Mouse (Mus musculus): ENCODE measurements around the gene Crim1. TPM values are rescaled to one million over a fixed set of nuclear protein-coding genes. Genes with fewer than 3 reads are reported as not detected.
A peak's percentile ranks its signal among the peaks of the same experiment; 100 is the strongest.

Gene Crim1
- polyA plus RNA-seq, 1 experiment from 2014 or later, result 3.6 TPM

DNA sequence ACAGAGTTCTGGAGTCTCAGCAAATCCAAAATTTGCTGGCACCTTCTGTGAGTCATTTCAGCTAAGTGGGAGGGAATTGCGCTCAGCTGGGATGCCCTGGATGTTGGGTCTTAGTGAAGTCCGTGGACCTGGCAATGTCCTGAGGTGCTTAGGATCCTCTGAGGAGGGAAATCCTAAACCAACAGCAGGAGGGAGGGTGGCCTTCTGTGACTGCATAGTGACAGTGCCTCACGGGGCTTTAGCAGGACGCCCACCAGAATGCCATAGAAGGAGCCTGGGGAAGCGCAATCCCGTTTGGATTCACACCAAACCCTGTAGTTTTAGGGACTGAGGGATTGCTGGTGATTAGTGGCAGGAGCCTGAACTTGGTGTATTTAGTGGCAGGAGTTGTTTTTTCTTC, 17.4 kb downstream of the Crim1 start:
- no peak for ATAC-seq
- Histone ChIP-seq H3K4me1 (ENCODE audit: control insufficient read depth, insufficient read depth, low read length) (no peaks in the 10 kb centered on the region), H3K4me2 (ENCODE audit: low read length) (no peak overlapping the region), H3K4me3 (ENCODE audit: low read depth, low read length) (no peak overlapping the region), H3K9me3 (replicated peaks; ENCODE audit: control insufficient read depth, low read length) (no peaks in the 10 kb centered on the region), H3K36me3 (ENCODE audit: control insufficient read depth, insufficient read depth, low read length) (no peaks in the 10 kb centered on the region), H3K9ac (ENCODE audit: low read length) (no peak overlapping the region), H3K27ac (ENCODE audit: low read depth, low read length) (no peak overlapping the region), H3K27me3 (replicated peaks; ENCODE audit: control insufficient read depth, insufficient read depth, low read length) (no peaks in the 10 kb centered on the region)
- 63% methylated on average over 6 of the region's 6 CpGs for WGBS
- no peak for DNase-seq (ENCODE audit: low spot score)

DNA sequence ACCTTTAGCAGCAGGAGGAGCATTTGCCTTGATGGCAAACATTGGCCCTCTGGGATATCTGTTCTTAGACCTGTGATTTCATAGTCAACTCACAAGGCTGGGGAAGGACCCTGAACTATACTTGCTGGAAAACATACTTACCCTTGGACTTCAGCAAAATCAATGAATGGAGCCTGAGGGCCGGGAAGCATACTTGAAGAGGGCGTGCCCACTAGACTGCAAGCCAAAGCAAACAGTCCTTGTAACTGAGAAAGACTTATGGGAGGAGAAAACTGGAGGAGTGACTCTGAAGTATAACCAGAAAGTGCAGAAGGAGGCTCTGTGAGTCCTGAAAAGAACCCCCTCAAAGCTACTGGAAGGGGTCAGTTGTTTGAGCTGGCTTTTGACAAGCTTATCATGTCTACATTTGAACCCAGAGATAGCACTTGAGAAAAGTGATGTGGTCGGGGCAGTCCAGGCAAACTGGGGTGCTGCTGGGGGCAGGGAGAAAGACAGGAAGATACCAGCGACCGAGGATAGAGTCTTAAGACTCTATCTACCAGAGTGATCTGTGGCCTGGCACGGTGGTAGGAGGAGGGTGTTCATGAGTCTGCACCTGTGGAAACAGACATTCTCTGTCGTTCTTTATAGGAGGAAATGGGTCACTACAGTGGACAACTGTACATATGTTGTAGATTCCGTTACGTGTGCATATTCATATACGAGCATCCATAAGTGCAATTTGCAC, 18.6 kb downstream of the Crim1 start:
- Histone ChIP-seq H3K4me2 (ENCODE audit: low read length) (no peak overlapping the region), H3K9me3 (replicated peaks; ENCODE audit: control insufficient read depth, low read length) (no peaks in the 10 kb centered on the region), H3K4me3 (ENCODE audit: low read depth, low read length) (no peak overlapping the region), H3K4me1 (ENCODE audit: control insufficient read depth, insufficient read depth, low read length) (peaks cover 4% of the 10 kb centered on the region; the same call in 1 of the 2 replicates), H3K9ac (ENCODE audit: low read length) (no peak overlapping the region), H3K27me3 (replicated peaks; ENCODE audit: control insufficient read depth, insufficient read depth, low read length) (no peaks in the 10 kb centered on the region), H3K27ac (ENCODE audit: low read depth, low read length) (no peak overlapping the region), H3K36me3 (ENCODE audit: control insufficient read depth, insufficient read depth, low read length) (no peaks in the 10 kb centered on the region)
- WGBS, result 95% methylated on average over 10 of the region's 10 CpGs
- no peak for ATAC-seq
- no peak for DNase-seq (ENCODE audit: low spot score)

DNA sequence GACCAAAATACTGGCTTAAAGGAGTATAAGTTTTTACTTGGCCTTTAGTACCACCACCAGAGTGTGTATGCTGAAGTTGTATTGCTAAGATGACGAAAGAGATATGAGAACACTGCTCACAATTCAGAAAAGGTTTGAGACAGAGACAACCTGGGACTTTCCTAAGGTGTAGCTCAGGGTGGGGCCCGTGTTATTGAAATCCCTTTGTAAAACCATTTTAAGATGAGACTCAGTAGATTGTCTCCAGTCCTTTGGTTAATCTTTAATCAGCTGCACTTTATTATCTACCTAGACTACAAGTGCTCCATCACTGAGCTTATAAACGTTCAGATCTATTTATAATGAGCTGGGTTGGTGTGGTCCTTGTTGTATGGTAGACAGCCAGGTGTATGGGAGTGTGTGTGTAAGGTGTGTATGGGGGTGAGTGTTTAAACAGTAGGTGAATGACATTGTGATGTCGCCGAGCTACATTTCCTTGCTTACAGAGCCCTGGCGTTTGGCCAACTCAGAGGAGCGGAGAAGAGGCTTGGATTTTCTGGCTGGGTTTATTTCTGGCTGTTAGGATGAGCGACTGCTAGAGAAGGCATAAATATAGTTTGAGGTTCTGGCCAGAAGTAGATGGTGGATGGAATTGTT, 21.1 kb downstream of the Crim1 start:
- H3K4me3 ChIP-seq (ENCODE audit: low read depth, low read length), result no peak overlapping the region
- 76% methylated on average over 8 of the region's 8 CpGs for WGBS
- H3K4me2 ChIP-seq (ENCODE audit: low read length), result no peak overlapping the region
- DNase-seq (ENCODE audit: low spot score) (peak; percentile 33), ATAC-seq (no peak)
- H3K27ac ChIP-seq (ENCODE audit: low read depth, low read length), result no peak overlapping the region
- no peak overlapping the region for H3K9ac ChIP-seq (ENCODE audit: low read length)
- H3K9me3 ChIP-seq (replicated peaks; ENCODE audit: control insufficient read depth, low read length), result no peaks in the 10 kb centered on the region
- H3K4me1 ChIP-seq (ENCODE audit: control insufficient read depth, insufficient read depth, low read length), result peaks cover 7% of the 10 kb centered on the region; the same call in 1 of the 2 replicates
- no peaks in the 10 kb centered on the region for H3K36me3 ChIP-seq (ENCODE audit: control insufficient read depth, insufficient read depth, low read length)
- H3K27me3 ChIP-seq (replicated peaks; ENCODE audit: control insufficient read depth, insufficient read depth, low read length), result no peaks in the 10 kb centered on the region

DNA sequence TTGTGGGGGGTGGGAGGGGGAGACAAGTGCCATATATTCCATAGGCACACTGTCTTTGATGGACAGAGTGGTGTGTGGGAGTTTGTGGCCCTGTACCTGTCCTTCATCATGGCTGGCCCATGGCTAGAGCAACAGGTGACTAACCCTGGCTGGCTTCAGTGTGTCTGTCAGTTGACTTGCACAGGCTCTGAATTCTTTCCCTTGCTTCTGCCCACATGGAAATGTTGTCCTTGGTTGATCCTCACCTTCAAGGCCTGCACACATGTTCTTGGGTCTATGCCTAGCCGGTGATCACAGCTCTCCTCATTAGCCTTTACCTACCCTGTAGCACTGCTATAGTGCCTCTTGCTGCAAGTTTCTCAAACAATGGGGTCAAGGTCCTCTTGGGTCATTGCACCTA, 21.8 kb downstream of the Crim1 start:
- Histone ChIP-seq H3K9me3 (replicated peaks; ENCODE audit: control insufficient read depth, low read length) (no peaks in the 10 kb centered on the region), H3K4me2 (ENCODE audit: low read length) (no peak overlapping the region), H3K36me3 (ENCODE audit: control insufficient read depth, insufficient read depth, low read length) (no peaks in the 10 kb centered on the region), H3K27ac (ENCODE audit: low read depth, low read length) (no peak overlapping the region), H3K27me3 (replicated peaks; ENCODE audit: control insufficient read depth, insufficient read depth, low read length) (no peaks in the 10 kb centered on the region), H3K9ac (ENCODE audit: low read length) (no peak overlapping the region), H3K4me3 (ENCODE audit: low read depth, low read length) (no peak overlapping the region), H3K4me1 (ENCODE audit: control insufficient read depth, insufficient read depth, low read length) (peaks cover 7% of the 10 kb centered on the region; the same call in 1 of the 2 replicates)
- no peak for DNase-seq (ENCODE audit: low spot score)
- 91% methylated on average over 1 of the region's 1 CpGs for WGBS
- ATAC-seq, result no peak

DNA sequence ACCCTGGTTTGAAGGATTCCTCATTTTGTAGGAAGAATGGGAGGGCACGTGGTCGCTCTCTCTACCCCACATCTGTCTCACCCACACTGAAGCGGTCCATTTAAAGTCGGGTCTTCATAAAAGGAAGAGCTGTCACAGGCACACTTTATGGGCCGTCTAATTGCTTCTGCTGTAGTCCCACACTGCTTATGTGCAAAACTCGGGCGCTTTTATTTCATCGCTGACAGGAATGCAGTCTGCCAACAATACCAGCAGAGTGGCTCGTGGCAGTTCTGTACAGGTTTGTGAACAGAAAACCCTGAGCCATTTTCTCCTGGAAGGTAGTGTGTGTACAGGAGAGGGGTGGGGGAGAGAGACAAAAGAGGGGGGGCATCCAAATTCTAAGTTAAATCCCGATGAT, 23.9 kb downstream of the Crim1 start:
- H3K36me3 ChIP-seq (ENCODE audit: control insufficient read depth, insufficient read depth, low read length), result no peaks in the 10 kb centered on the region
- H3K27me3 ChIP-seq (replicated peaks; ENCODE audit: control insufficient read depth, insufficient read depth, low read length), result no peaks in the 10 kb centered on the region
- WGBS, result 40% methylated on average over 10 of the region's 10 CpGs
- H3K4me2 ChIP-seq (ENCODE audit: low read length), result peak overlapping the region; percentile 21; the same call in 1 of the 2 replicates
- peaks cover 7% of the 10 kb centered on the region; the same call in 1 of the 2 replicates for H3K4me1 ChIP-seq (ENCODE audit: control insufficient read depth, insufficient read depth, low read length)
- no peak overlapping the region for H3K27ac ChIP-seq (ENCODE audit: low read depth, low read length)
- no peak overlapping the region for H3K9ac ChIP-seq (ENCODE audit: low read length)
- ATAC-seq (peak; percentile 63), DNase-seq (ENCODE audit: low spot score) (peak; percentile 61)
- H3K9me3 ChIP-seq (replicated peaks; ENCODE audit: control insufficient read depth, low read length), result no peaks in the 10 kb centered on the region
- no peak overlapping the region for H3K4me3 ChIP-seq (ENCODE audit: low read depth, low read length)

DNA sequence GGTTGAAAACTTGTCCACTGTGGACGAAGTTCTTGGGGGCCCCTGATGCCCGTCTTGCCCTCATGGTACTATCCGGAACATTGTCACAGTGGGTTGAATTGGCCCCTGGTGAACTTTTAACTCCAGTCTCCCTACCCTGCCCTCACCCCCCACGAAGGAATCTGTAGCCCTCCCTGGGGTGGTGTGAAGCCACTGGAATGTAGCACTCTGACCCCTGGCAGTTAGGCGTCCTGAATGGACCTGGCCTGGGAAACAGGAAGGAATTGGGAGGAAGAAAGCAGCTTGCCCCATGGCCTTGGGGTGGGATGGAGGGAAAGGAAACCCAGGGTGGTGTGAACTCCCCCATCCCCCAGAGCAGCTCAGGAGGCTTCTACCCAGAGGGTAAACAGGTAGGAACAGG, 25.5 kb downstream of the Crim1 start:
- Histone ChIP-seq H3K27me3 (replicated peaks; ENCODE audit: control insufficient read depth, insufficient read depth, low read length) (no peaks in the 10 kb centered on the region), H3K9me3 (replicated peaks; ENCODE audit: control insufficient read depth, low read length) (no peaks in the 10 kb centered on the region), H3K4me3 (ENCODE audit: low read depth, low read length) (no peak overlapping the region), H3K4me1 (ENCODE audit: control insufficient read depth, insufficient read depth, low read length) (peaks cover 7% of the 10 kb centered on the region; the same call in 1 of the 2 replicates), H3K9ac (ENCODE audit: low read length) (no peak overlapping the region), H3K27ac (ENCODE audit: low read depth, low read length) (no peak overlapping the region), H3K4me2 (ENCODE audit: low read length) (no peak overlapping the region), H3K36me3 (ENCODE audit: control insufficient read depth, insufficient read depth, low read length) (no peaks in the 10 kb centered on the region)
- ATAC-seq (no peak), DNase-seq (ENCODE audit: low spot score) (no peak)
- WGBS, result 84% methylated on average over 5 of the region's 5 CpGs

DNA sequence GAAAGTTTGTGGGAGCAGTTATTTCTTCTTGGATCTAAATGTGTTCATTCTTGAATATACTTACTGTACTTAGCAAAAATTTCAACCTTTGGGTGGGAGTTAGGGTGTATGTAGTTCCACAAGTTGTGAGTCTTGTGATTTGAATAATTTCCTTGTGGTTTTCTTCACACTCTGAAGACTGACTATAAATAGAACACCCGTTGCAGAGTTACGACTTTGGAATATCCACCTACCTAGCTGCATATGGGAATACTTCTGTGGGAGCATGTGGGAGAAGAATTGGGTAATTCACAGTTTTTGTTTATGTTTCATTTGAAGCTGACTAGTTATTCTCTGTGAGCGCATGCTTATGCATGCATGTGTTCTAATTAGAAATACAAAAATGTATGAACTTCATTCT, 27.2 kb downstream of the Crim1 start:
- Histone ChIP-seq H3K27me3 (replicated peaks; ENCODE audit: control insufficient read depth, insufficient read depth, low read length) (no peaks in the 10 kb centered on the region), H3K4me2 (ENCODE audit: low read length) (no peak overlapping the region), H3K4me1 (ENCODE audit: control insufficient read depth, insufficient read depth, low read length) (peaks cover 7% of the 10 kb centered on the region; the same call in 1 of the 2 replicates), H3K36me3 (ENCODE audit: control insufficient read depth, insufficient read depth, low read length) (no peaks in the 10 kb centered on the region), H3K4me3 (ENCODE audit: low read depth, low read length) (no peak overlapping the region), H3K9ac (ENCODE audit: low read length) (no peak overlapping the region), H3K27ac (ENCODE audit: low read depth, low read length) (no peak overlapping the region), H3K9me3 (replicated peaks; ENCODE audit: control insufficient read depth, low read length) (no peaks in the 10 kb centered on the region)
- no peak for ATAC-seq
- WGBS, result 82% methylated on average over 3 of the region's 3 CpGs
- DNase-seq (ENCODE audit: low spot score), result no peak

DNA sequence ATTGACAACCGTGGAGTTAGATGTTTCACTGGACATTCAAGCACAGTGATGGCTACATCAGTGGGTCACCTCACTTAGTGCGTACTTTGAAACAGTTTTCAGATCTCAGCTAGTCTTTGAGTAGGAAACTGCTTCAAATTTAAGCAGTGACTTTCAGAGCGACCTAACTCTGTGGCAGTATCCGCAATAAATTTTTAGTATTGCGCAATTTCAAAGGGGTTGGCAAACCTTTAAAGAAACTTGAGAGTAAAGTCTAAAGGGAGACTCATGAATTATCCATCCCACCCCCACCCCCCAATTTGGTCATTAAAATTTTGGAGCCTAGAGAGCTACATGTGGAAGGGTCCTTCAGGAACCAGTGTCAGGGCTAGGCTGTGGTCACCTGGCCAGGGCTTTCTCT, 31.5 kb downstream of the Crim1 start:
- no peak overlapping the region for H3K4me2 ChIP-seq (ENCODE audit: low read length)
- no peak overlapping the region for H3K9ac ChIP-seq (ENCODE audit: low read length)
- no peak overlapping the region for H3K4me3 ChIP-seq (ENCODE audit: low read depth, low read length)
- H3K36me3 ChIP-seq (ENCODE audit: control insufficient read depth, insufficient read depth, low read length), result no peaks in the 10 kb centered on the region
- H3K9me3 ChIP-seq (replicated peaks; ENCODE audit: control insufficient read depth, low read length), result no peaks in the 10 kb centered on the region
- no peaks in the 10 kb centered on the region for H3K27me3 ChIP-seq (replicated peaks; ENCODE audit: control insufficient read depth, insufficient read depth, low read length)
- no peak for DNase-seq (ENCODE audit: low spot score)
- no peak overlapping the region for H3K27ac ChIP-seq (ENCODE audit: low read depth, low read length)
- WGBS, result 98% methylated on average over 5 of the region's 5 CpGs
- no peaks in the 10 kb centered on the region for H3K4me1 ChIP-seq (ENCODE audit: control insufficient read depth, insufficient read depth, low read length)
- no peak for ATAC-seq

DNA sequence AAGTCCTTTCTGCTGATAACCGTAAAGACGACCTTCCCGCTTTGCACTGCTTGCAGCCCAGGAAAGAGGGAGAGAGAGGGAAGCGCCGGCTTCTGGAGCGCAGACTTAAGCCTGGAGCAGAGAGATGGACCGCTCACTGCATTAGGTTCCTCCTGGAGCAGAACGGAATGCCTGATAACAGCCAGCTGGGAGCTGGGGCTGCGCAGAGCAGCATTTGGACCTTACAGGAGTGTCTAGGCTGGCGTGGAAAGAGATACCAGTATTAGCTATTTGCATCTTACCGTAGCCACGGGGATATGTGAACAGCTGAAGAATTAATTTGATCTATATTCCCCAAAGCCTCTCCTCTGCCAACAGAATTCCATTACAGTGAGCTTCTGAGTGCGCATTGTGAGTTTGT, 32.7 kb downstream of the Crim1 start:
- DNase-seq (ENCODE audit: low spot score) (no peak), ATAC-seq (no peak)
- Histone ChIP-seq H3K4me3 (ENCODE audit: low read depth, low read length) (no peak overlapping the region), H3K4me2 (ENCODE audit: low read length) (no peak overlapping the region), H3K4me1 (ENCODE audit: control insufficient read depth, insufficient read depth, low read length) (no peaks in the 10 kb centered on the region), H3K9me3 (replicated peaks; ENCODE audit: control insufficient read depth, low read length) (no peaks in the 10 kb centered on the region), H3K27ac (ENCODE audit: low read depth, low read length) (no peak overlapping the region), H3K9ac (ENCODE audit: low read length) (no peak overlapping the region), H3K36me3 (ENCODE audit: control insufficient read depth, insufficient read depth, low read length) (no peaks in the 10 kb centered on the region), H3K27me3 (replicated peaks; ENCODE audit: control insufficient read depth, insufficient read depth, low read length) (no peaks in the 10 kb centered on the region)
- WGBS, result 84% methylated on average over 13 of the region's 13 CpGs
